Mouse (Mus musculus): Measurements from ENCODE around the gene BC030499.

BC030499 gene

DNA sequence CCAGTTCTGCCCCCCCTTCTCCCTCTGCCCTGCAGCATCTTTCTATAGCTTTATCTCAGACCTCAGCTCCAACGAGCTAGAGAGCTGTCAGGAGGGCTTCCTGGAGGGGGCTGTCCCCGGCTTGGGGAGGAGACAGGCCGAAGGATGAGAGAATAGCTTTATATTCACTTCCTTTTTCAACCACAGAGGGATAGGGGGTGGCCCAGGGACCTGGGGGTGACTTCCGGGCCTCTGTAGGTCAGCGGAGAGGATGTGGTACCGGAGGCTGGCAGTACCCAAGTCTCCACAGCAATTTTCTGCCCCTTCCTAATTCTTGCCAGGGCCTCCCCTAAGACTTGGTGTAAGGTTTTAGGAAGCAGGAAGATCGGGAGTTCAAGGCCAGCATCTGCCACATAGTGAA, 55.2 kb downstream of the BC030499 start:
- DNase-seq (ENCODE audit: low read depth, low spot score) = peak; percentile 89

All from A20 (cell line).